Mouse (Mus musculus): ENCODE data around the gene Lpp. TPM values are rescaled to one million over a fixed set of nuclear protein-coding genes. Genes with fewer than 3 reads are reported as not detected.
A peak's percentile ranks its signal among the peaks of the same experiment; 100 is the strongest.

The Lpp gene
- polyA plus RNA-seq, 1 experiment from 2014 or later = 42.6 TPM

GRCm38 (mm10) chr16:24424356-24424977 lies 31.2 kb downstream of the Lpp start:
- no peak overlapping the region for H3K4me2 ChIP-seq
- H3K9ac ChIP-seq = no peak overlapping the region
- H3K27me3 ChIP-seq = no peaks in the 10 kb centered on the region
- H3K27ac ChIP-seq = peak overlapping the region; percentile 83
- no peaks in the 10 kb centered on the region for H3K9me3 ChIP-seq (replicated peaks)
- peaks cover 80% of the 10 kb centered on the region for H3K4me1 ChIP-seq (replicated peaks)
- no peak overlapping the region for H3K4me3 ChIP-seq
- 38% methylated on average over 12 of the region's 12 CpGs for WGBS
- ATAC-seq (replicated peaks; ENCODE audit: insufficient number of reproducible peaks, insufficient read depth, low FRiP score, low read depth) = peak; percentile 40; the same call in 1 of the 2 replicates
- H3K36me3 ChIP-seq = no peaks in the 10 kb centered on the region

GRCm38 (mm10) chr16:24425816-24426215 lies 32.5 kb downstream of the Lpp start:
- 29% methylated on average over 3 of the region's 3 CpGs for WGBS
- 0 out of 2 replicates have a peak overlapping the region, but pooled peaks have one; percentile 83 for H3K27ac ChIP-seq
- H3K4me3 ChIP-seq = no peak overlapping the region
- no peaks in the 10 kb centered on the region for H3K36me3 ChIP-seq
- H3K27me3 ChIP-seq = no peaks in the 10 kb centered on the region
- no peak for ATAC-seq (replicated peaks; ENCODE audit: insufficient number of reproducible peaks, insufficient read depth, low FRiP score, low read depth)
- H3K4me2 ChIP-seq = no peak overlapping the region
- H3K4me1 ChIP-seq (replicated peaks) = peaks cover 78% of the 10 kb centered on the region
- H3K9ac ChIP-seq = no peak overlapping the region
- no peaks in the 10 kb centered on the region for H3K9me3 ChIP-seq (replicated peaks)

GRCm38 (mm10) chr16:24427606-24428005 lies 34.3 kb downstream of the Lpp start:
- Histone ChIP-seq H3K9ac (no peak overlapping the region), H3K36me3 (no peaks in the 10 kb centered on the region), H3K9me3 (replicated peaks) (no peaks in the 10 kb centered on the region), H3K4me1 (replicated peaks) (peaks cover 61% of the 10 kb centered on the region), H3K4me3 (no peak overlapping the region), H3K27ac (no peak overlapping the region), H3K4me2 (no peak overlapping the region), H3K27me3 (no peaks in the 10 kb centered on the region)
- 71% methylated on average over 3 of the region's 3 CpGs for WGBS
- ATAC-seq (replicated peaks; ENCODE audit: insufficient number of reproducible peaks, insufficient read depth, low FRiP score, low read depth) = no peak

GRCm38 (mm10) chr16:24428055-24428454 lies 34.7 kb downstream of the Lpp start:
- no peak for ATAC-seq (replicated peaks; ENCODE audit: insufficient number of reproducible peaks, insufficient read depth, low FRiP score, low read depth)
- Histone ChIP-seq H3K27me3 (no peaks in the 10 kb centered on the region), H3K9ac (no peak overlapping the region), H3K4me2 (no peak overlapping the region), H3K4me1 (replicated peaks) (peaks cover 61% of the 10 kb centered on the region), H3K9me3 (replicated peaks) (no peaks in the 10 kb centered on the region), H3K36me3 (no peaks in the 10 kb centered on the region), H3K27ac (0 out of 2 replicates have a peak overlapping the region, but pooled peaks have one; percentile 9), H3K4me3 (no peak overlapping the region)
- 57% methylated on average over 4 of the region's 4 CpGs for WGBS

- WGBS = 82% methylated on average over 4 of the region's 4 CpGs
- H3K4me1 ChIP-seq (replicated peaks) = peaks cover 61% of the 10 kb centered on the region
- H3K27ac ChIP-seq = no peak overlapping the region
Measured at GRCm38 (mm10) chr16:24428742-24429141, 35.4 kb downstream of the Lpp start.

GRCm38 (mm10) chr16:24429691-24430090 lies 36.4 kb downstream of the Lpp start:
- no peak overlapping the region for H3K4me3 ChIP-seq
- no peaks in the 10 kb centered on the region for H3K9me3 ChIP-seq (replicated peaks)
- H3K4me2 ChIP-seq = no peak overlapping the region
- 36% methylated on average over 5 of the region's 5 CpGs for WGBS
- no peak overlapping the region for H3K9ac ChIP-seq
- H3K27ac ChIP-seq = no peak overlapping the region
- ATAC-seq (replicated peaks; ENCODE audit: insufficient number of reproducible peaks, insufficient read depth, low FRiP score, low read depth) = no peak
- H3K27me3 ChIP-seq = no peaks in the 10 kb centered on the region
- no peaks in the 10 kb centered on the region for H3K36me3 ChIP-seq
- H3K4me1 ChIP-seq (replicated peaks) = peaks cover 61% of the 10 kb centered on the region

More at GRCm38 (mm10) chr16:24428742-24429141, 35.4 kb downstream of the Lpp start:
- Histone ChIP-seq H3K36me3 (no peaks in the 10 kb centered on the region), H3K4me3 (no peak overlapping the region), H3K9ac (no peak overlapping the region), H3K27me3 (no peaks in the 10 kb centered on the region), H3K9me3 (replicated peaks) (no peaks in the 10 kb centered on the region), H3K4me2 (no peak overlapping the region)
- ATAC-seq (replicated peaks; ENCODE audit: insufficient number of reproducible peaks, insufficient read depth, low FRiP score, low read depth) = no peak

- H3K4me3 ChIP-seq = no peak overlapping the region
- H3K4me2 ChIP-seq = no peak overlapping the region
- no peaks in the 10 kb centered on the region for H3K27me3 ChIP-seq
- peaks cover 64% of the 10 kb centered on the region for H3K4me1 ChIP-seq (replicated peaks)
- H3K36me3 ChIP-seq = no peaks in the 10 kb centered on the region
- ATAC-seq (replicated peaks; ENCODE audit: insufficient number of reproducible peaks, insufficient read depth, low FRiP score, low read depth) = no peak
- no peak overlapping the region for H3K9ac ChIP-seq
- H3K27ac ChIP-seq = no peak overlapping the region
- 73% methylated on average over 1 of the region's 1 CpGs for whole genome bisulfite sequencing
- no peaks in the 10 kb centered on the region for H3K9me3 ChIP-seq (replicated peaks)
Measured at GRCm38 (mm10) chr16:24431808-24432207, 38.5 kb downstream of the Lpp start.

GRCm38 (mm10) chr16:24433563-24433962 lies 40.3 kb downstream of the Lpp start:
- Histone ChIP-seq H3K9me3 (replicated peaks) (no peaks in the 10 kb centered on the region), H3K27me3 (no peaks in the 10 kb centered on the region), H3K4me3 (no peak overlapping the region), H3K4me2 (no peak overlapping the region; the same call in 1 of the 2 replicates), H3K27ac (peak overlapping the region; percentile 90), H3K9ac (no peak overlapping the region), H3K36me3 (no peaks in the 10 kb centered on the region), H3K4me1 (replicated peaks) (peaks cover 66% of the 10 kb centered on the region)
- 19% methylated on average over 7 of the region's 7 CpGs for WGBS
- ATAC-seq (replicated peaks; ENCODE audit: insufficient number of reproducible peaks, insufficient read depth, low FRiP score, low read depth) = no peak

GRCm38 (mm10) chr16:24434026-24434425 lies 40.7 kb downstream of the Lpp start:
- H3K9ac ChIP-seq = no peak overlapping the region
- 19% methylated on average over 7 of the region's 7 CpGs for WGBS
- no peaks in the 10 kb centered on the region for H3K9me3 ChIP-seq (replicated peaks)
- H3K4me3 ChIP-seq = no peak overlapping the region
- no peak for ATAC-seq (replicated peaks; ENCODE audit: insufficient number of reproducible peaks, insufficient read depth, low FRiP score, low read depth)
- H3K27ac ChIP-seq = peak overlapping the region; percentile 90
- H3K36me3 ChIP-seq = no peaks in the 10 kb centered on the region
- H3K4me1 ChIP-seq (replicated peaks) = peaks cover 64% of the 10 kb centered on the region
- H3K4me2 ChIP-seq = peak overlapping the region; percentile 48
- no peaks in the 10 kb centered on the region for H3K27me3 ChIP-seq

GRCm38 (mm10) chr16:24434531-24435114 lies 41.3 kb downstream of the Lpp start:
- H3K4me3 ChIP-seq = no peak overlapping the region
- peak overlapping the region; percentile 48 for H3K4me2 ChIP-seq
- H3K9me3 ChIP-seq (replicated peaks) = no peaks in the 10 kb centered on the region
- H3K27ac ChIP-seq = peak overlapping the region; percentile 90
- H3K4me1 ChIP-seq (replicated peaks) = peaks cover 63% of the 10 kb centered on the region
- no peaks in the 10 kb centered on the region for H3K36me3 ChIP-seq
- ATAC-seq (replicated peaks; ENCODE audit: insufficient number of reproducible peaks, insufficient read depth, low FRiP score, low read depth) = peak; percentile 82
- WGBS = 23% methylated on average over 7 of the region's 7 CpGs
- peak overlapping the region; percentile 15; the same call in 1 of the 2 replicates for H3K9ac ChIP-seq
- no peaks in the 10 kb centered on the region for H3K27me3 ChIP-seq

GRCm38 (mm10) chr16:24435115-24435553 lies 41.8 kb downstream of the Lpp start:
- peak overlapping the region; percentile 48 for H3K4me2 ChIP-seq
- peaks cover 61% of the 10 kb centered on the region for H3K4me1 ChIP-seq (replicated peaks)

GRCm38 (mm10) chr16:24438438-24438837 lies 45.1 kb downstream of the Lpp start:
- WGBS = 88% methylated on average over 4 of the region's 4 CpGs
- ATAC-seq (replicated peaks; ENCODE audit: insufficient number of reproducible peaks, insufficient read depth, low FRiP score, low read depth) = no peak
- no peak overlapping the region for H3K9ac ChIP-seq
- H3K27me3 ChIP-seq = no peaks in the 10 kb centered on the region
- peaks cover 78% of the 10 kb centered on the region for H3K4me1 ChIP-seq (replicated peaks)
- H3K4me3 ChIP-seq = no peak overlapping the region
- no peaks in the 10 kb centered on the region for H3K9me3 ChIP-seq (replicated peaks)
- no peak overlapping the region for H3K4me2 ChIP-seq
- H3K27ac ChIP-seq = no peak overlapping the region
- H3K36me3 ChIP-seq = no peaks in the 10 kb centered on the region

More at GRCm38 (mm10) chr16:24435115-24435553, 41.8 kb downstream of the Lpp start:
- H3K9ac ChIP-seq = no peak overlapping the region
- peak overlapping the region; percentile 90 for H3K27ac ChIP-seq
- no peaks in the 10 kb centered on the region for H3K36me3 ChIP-seq
- ATAC-seq (replicated peaks; ENCODE audit: insufficient number of reproducible peaks, insufficient read depth, low FRiP score, low read depth) = peak; percentile 25
- WGBS = 20% methylated on average over 6 of the region's 6 CpGs
- H3K4me3 ChIP-seq = no peak overlapping the region
- no peaks in the 10 kb centered on the region for H3K9me3 ChIP-seq (replicated peaks)
- no peaks in the 10 kb centered on the region for H3K27me3 ChIP-seq

Measured in heart, embryonic 15.5 days (tissue).